Mouse (Mus musculus) testis, adult 10 weeks (tissue): Measurements from ENCODE around the gene Cd84. TPM values are rescaled to one million over a fixed set of nuclear protein-coding genes. Genes with fewer than 3 reads are reported as not detected.

Source experiments
- polyA plus RNA-seq: library from polyadenylated mRNA; stranded (reverse); fragments of 350-450 nt; fragmentation: Illumina TruSeq; extraction: RNeasy Lipid Tissue Mini Kit (QIAGEN cat#74804); gene quantifications from one replicate; pipeline ENCODE4 v1.2.3, GENCODE M21; 2014; ENCODE audit warnings: low read depth, low replicate concordance

Gene Cd84
- 2.4 TPM for polyA plus RNA-seq

DNA sequence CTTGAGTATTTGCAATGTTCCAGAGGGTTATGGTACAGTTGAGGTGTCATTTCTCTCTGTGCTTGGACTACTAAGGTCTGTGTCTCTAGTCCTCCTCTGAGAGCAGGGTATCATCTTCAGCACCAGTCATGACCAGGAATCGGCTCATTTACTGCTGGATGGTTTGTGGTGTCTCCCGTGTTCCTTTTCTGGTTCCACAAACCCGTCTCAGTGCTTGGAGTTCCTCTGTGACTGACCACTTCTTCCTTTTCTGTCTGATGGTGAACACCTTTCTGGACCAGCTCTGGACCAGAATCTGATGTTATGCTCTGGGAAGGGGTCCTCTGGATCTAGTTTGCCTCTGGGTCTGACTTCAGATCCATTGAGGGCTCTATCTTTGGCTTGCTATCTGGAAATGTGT, at the start of gene Cd84:
Cd84 (plus strand) TSS at position 210 of the 400 bp plus-strand sequence.

DNA sequence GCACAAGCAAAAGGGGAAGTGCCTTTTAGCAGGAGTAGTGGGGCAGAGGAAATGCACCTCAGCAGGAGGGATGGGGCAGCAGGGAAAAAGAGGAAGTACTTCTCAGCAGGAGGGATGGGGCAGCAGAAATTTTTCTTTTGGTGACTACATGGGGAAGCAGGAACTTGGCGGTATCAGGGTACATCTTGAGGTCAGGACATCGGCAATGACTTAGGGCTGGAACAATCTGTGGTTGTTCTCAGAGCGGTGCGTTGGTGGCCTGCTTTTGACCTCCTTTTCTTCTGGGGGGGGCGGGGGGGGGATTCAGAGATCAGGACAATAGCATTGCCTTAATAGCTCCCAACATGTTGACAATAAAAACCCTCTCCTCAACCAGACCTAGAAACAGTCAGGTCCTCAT, 55.9 kb downstream of the Cd84 start, which contains the start of gene Gm10521:
Gm10521 (plus strand) TSS at position 301 of the 400 bp plus-strand sequence.

DNA sequence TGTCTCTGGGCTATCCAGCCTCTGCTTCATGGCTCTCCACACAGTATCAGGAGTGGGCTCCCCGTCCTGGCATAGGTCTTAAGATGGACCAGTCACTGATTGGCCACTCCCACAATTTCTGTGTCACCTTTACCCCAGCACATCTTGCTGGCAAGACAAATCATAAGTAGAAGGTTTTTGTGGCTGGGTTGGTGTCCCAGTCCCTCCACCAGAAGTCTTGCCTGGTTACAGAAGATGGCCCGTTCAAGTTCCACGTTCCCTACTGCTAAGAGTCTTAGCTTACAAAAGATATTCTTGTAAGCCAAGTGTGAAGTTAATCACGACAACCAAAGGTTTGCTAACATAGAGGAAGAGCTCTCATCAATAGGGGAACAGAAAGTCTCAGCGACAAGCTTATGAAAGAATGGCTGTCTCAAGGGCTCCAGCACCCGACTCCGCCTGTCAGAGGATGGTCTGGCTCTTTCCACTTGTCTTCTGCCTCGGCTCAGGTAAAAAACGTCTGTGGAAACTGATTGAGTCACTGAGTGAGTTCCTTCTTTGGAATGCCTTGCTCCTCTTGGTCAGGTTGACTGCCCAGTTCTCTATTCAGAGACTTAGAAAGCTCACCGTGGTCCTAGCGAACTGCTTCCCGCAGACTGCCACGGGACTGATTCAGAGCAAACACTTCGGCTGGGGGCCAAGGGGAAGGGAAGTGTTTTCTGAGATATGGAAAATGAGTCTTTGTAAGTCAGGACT, 78.0 kb downstream of the Cd84 start, which contains the start of gene Slamf6:
Slamf6 (plus strand) TSS at position 211 of the 735 bp plus-strand sequence.

Other genes starting within 250 kb of the Cd84 start
- 2.9 TPM for gene Ly9, start 232.3 kb upstream of the Cd84 start, polyA plus RNA-seq
- gene Slamf7, start 186.7 kb upstream of the Cd84 start, polyA plus RNA-seq = 47.5 TPM
- 3.7 TPM for gene Cd48, start 157.7 kb upstream of the Cd84 start, polyA plus RNA-seq
- 1.3 TPM for gene Slamf1, start 72.6 kb upstream of the Cd84 start, polyA plus RNA-seq
- 0.13 TPM for gene Gm10521, start 56.0 kb downstream of the Cd84 start, polyA plus RNA-seq
- gene Slamf6, start 77.8 kb downstream of the Cd84 start, polyA plus RNA-seq = 0.06 TPM
- 0.35 TPM for gene Vangl2, start 188.7 kb downstream of the Cd84 start, polyA plus RNA-seq
- not detected for gene Nhlh1, start 217.9 kb downstream of the Cd84 start, polyA plus RNA-seq
- gene Copa, start 242.8 kb downstream of the Cd84 start, polyA plus RNA-seq = 78.8 TPM
- gene Ncstn, start 243.1 kb downstream of the Cd84 start, polyA plus RNA-seq = 17.9 TPM